Mouse (Mus musculus): ENCODE measurements around the gene Nucks1.

The Nucks1 gene

GRCm38 (mm10) chr1:131922100-131922499 is 11.8 kb downstream of the Nucks1 start:
- DNase-seq (ENCODE audit: low read depth), result no peak

- no peak for DNase-seq (ENCODE audit: low read depth)
These were observed 23.1 kb downstream of the Nucks1 start for GRCm38 (mm10) chr1:131933471-131933870.

GRCm38 (mm10) chr1:131937659-131938305 is 27.4 kb downstream of the Nucks1 start:
- peak; percentile 84 for DNase-seq (ENCODE audit: low read depth)

GRCm38 (mm10) chr1:131938811-131939210 is 28.5 kb downstream of the Nucks1 start:
- peak; percentile 69 for DNase-seq (ENCODE audit: low read depth)

GRCm38 (mm10) chr1:131940711-131941244 is 30.4 kb downstream of the Nucks1 start:
- no peak for DNase-seq (ENCODE audit: low read depth)

- no peak for DNase-seq (ENCODE audit: low read depth)
These were observed 31.2 kb downstream of the Nucks1 start for GRCm38 (mm10) chr1:131941501-131941900.

GRCm38 (mm10) chr1:131942621-131943590 is 32.6 kb downstream of the Nucks1 start:
- DNase-seq (ENCODE audit: low read depth), result peak; percentile 91

- DNase-seq (ENCODE audit: low read depth), result no peak
These were observed 35.5 kb downstream of the Nucks1 start for GRCm38 (mm10) chr1:131945674-131946440.

- DNase-seq (ENCODE audit: low read depth), result no peak
These were observed 36.3 kb downstream of the Nucks1 start for GRCm38 (mm10) chr1:131946462-131947215.

- no peak for DNase-seq (ENCODE audit: low read depth)
These were observed 37.7 kb downstream of the Nucks1 start for GRCm38 (mm10) chr1:131947997-131948525.

GRCm38 (mm10) chr1:131954242-131954865 is 44.0 kb downstream of the Nucks1 start:
- no peak for DNase-seq (ENCODE audit: low read depth)

GRCm38 (mm10) chr1:131955131-131955757 is 44.9 kb downstream of the Nucks1 start:
- no peak for DNase-seq (ENCODE audit: low read depth)

GRCm38 (mm10) chr1:131957416-131957815 is 47.1 kb downstream of the Nucks1 start:
- DNase-seq (ENCODE audit: low read depth), result no peak

- no peak for DNase-seq (ENCODE audit: low read depth)
These were observed 50.7 kb downstream of the Nucks1 start for GRCm38 (mm10) chr1:131961004-131961403.

- DNase-seq (ENCODE audit: low read depth), result peak; percentile 61
These were observed 52.3 kb downstream of the Nucks1 start, which contains the start of gene Slc45a3 for GRCm38 (mm10) chr1:131962606-131963084. TSS of gene Slc45a3 (plus strand) at chr1:131962967.

GRCm38 (mm10) chr1:131963085-131963951 is 53.0 kb downstream of the Nucks1 start:
- DNase-seq (ENCODE audit: low read depth), result peak; percentile 61

GRCm38 (mm10) chr1:131964100-131964499 is 53.8 kb downstream of the Nucks1 start:
- DNase-seq (ENCODE audit: low read depth), result peak; percentile 11

- no peak for DNase-seq (ENCODE audit: low read depth)
These were observed 54.2 kb downstream of the Nucks1 start for GRCm38 (mm10) chr1:131964580-131964979.

- no peak for DNase-seq (ENCODE audit: low read depth)
These were observed 55.5 kb downstream of the Nucks1 start for GRCm38 (mm10) chr1:131965818-131966217.

All from NIH3T3 (cell line).